Mouse (Mus musculus) midbrain, embryonic 11.5 days (tissue): ENCODE data around the gene Yars2. TPM values are rescaled to one million over a fixed set of nuclear protein-coding genes. Genes with fewer than 3 reads are reported as not detected.

Experiments used
- polyA plus RNA-seq: library from polyadenylated mRNA; unstranded; fragments of >200 nt; fragmentation: Nextera tagmentation; extraction: Ambion mirVana; gene quantifications from 2 replicates; pipeline ENCODE4 v1.2.1, GENCODE M21; 2014

Gene Yars2
- polyA plus RNA-seq, 1 experiment from 2014 or later, result 44.2 TPM

Other genes with a start within 250 kb of the Yars2 start
- gene Pkp2, start 89.6 kb upstream of the Yars2 start, polyA plus RNA-seq, result 4.2 and 5.5 TPM in 2 replicates
- gene Dnm1l, start 56.0 kb downstream of the Yars2 start, polyA plus RNA-seq, result 75.5 and 82.9 TPM in 2 replicates